Mouse (Mus musculus) c-Kit-positive CD71-negative TER-119-negative erythroid progenitor cells, embryonic 14.5 days (primary cell): ENCODE measurements at regions not wholly inside any gene's neighbourhood (a gene's known extent, or its start where the extent isn't known, plus 50 kb on each side); places are given as distances from the start of the nearest gene placed in this dataset.
"Not testable (repeated sequence)": the region's sequence is repeated elsewhere in the genome, so short reads cannot be mapped to it uniquely, and the experiment has no call there.

ENCODE experiments used
- DNase-seq: peaks from one replicate; pipeline ENCODE4 v3.0.0-alpha.2; 2013; ENCODE audit warnings: low read depth

DNA sequence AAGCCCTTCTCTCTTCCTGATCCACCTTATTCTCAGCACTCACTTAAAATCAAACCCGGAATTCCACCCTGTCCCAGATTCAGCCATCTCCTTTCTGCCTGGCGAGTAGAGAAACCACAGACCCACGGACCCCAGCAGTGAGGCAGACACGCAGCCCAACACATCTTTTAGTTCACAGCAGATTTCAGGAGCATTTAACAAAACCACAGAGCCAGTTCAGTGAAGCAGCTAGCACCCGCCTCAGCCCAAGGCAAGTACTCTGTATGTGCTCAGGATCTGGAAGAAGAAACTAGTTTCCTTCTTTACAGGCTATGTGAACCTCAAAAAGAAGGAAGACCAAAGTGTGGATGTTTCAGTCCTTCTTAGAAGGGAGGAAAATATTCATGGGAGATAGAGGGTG, 560.6 kb downstream of the Nyap2 start:
- no peak for DNase-seq

GRCm38 (mm10) chr1:81652990-81653717, 576.4 kb downstream of the Nyap2 start:
- no peak for DNase-seq

GRCm38 (mm10) chr1:81661245-81661644, 571.7 kb upstream of the Gm9747 start:
- DNase-seq, result no peak

GRCm38 (mm10) chr1:81671142-81671541, 561.8 kb upstream of the Gm9747 start:
- DNase-seq, result no peak

GRCm38 (mm10) chr1:81671725-81672124, 561.2 kb upstream of the Gm9747 start:
- no peak for DNase-seq

- DNase-seq, result no peak
Measured at GRCm38 (mm10) chr1:81675576-81676342, 557.2 kb upstream of the Gm9747 start.

- no peak for DNase-seq
Measured at GRCm38 (mm10) chr1:81677768-81678400, 555.0 kb upstream of the Gm9747 start.

GRCm38 (mm10) chr1:81696129-81696528, 536.8 kb upstream of the Gm9747 start:
- DNase-seq, result no peak

DNA sequence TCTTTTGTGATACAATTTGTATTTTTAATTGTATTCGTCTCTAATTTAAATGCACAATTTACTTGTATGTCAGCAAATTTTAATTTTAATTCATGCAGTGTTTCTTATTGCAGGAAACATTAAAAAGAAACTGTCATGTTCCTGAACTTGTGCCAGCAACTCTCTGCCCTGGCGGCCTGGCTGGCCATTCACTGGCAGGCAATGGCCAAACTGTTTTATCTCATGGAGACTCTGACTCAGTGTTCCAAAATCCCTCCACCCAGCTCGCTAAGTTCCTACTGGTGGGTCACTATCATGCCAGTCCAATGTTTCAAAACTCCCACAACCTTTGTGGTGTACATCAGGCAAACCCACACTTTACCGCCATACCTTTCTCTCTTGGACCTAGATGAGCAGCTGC, 523.7 kb upstream of the Gm9747 start:
- no peak for DNase-seq

DNA sequence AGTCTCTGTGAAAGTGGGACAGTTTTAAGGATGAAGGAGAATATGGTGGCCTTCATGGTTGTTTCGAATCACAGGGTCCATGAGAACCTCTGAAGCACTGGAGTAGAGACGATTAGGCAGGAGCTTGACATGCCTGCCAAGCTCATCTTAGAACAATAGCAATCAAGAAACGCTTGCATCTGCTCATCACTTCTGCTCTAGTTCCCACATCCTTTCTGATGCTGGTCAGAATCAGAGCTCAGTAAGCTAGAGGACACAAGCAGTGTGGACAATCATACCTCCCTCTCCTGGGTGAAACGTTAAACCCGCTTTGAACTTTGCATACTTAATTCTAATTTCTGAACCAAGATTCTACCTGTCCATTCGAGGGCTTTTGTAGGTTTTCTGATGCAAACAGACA, 515.8 kb upstream of the Gm9747 start:
- DNase-seq, result no peak

- no peak for DNase-seq
Measured at GRCm38 (mm10) chr1:81718233-81718632, 514.7 kb upstream of the Gm9747 start.

- no peak for DNase-seq
Measured at GRCm38 (mm10) chr1:81724859-81725258, 508.1 kb upstream of the Gm9747 start.

DNA sequence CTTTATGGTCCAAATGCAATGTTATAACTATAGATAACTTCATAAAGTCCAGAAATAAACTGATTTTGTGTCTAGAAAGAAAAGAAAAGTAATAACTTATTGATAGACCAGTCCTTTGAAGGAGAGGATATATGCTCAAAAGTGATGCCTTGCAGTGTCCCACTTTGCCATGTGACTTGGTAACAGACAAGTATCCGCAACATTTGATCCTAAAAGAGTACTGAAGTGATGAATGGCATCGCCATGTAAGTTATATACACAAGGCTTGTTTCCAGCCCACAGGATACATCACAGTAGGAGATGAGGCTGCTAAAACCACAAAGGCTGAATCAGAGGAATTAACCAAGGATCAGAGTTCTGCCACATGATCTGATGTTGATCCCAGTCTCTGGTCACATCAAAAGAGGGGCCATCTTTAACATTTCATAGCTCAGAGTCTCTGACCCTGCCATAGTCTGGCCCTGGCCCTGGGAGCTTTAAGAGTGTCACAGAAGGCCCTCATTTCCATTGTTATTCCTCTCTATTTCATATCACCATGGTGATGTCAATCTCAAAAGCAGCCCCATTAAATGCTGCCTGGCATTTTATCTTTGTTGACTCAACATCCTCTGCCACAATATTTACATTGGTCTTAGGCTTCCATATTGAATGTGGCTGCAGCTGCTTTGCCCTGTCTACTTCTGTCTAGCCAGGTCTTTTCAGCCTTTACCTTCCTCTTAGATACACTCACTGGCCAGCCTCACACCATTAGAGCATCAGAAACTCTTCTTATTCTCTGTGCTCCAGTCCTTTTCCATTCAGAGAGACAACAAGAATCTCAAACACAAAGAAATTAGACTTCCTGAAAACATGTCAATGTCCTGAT, 506.4 kb upstream of the Gm9747 start:
- no peak for DNase-seq

DNA sequence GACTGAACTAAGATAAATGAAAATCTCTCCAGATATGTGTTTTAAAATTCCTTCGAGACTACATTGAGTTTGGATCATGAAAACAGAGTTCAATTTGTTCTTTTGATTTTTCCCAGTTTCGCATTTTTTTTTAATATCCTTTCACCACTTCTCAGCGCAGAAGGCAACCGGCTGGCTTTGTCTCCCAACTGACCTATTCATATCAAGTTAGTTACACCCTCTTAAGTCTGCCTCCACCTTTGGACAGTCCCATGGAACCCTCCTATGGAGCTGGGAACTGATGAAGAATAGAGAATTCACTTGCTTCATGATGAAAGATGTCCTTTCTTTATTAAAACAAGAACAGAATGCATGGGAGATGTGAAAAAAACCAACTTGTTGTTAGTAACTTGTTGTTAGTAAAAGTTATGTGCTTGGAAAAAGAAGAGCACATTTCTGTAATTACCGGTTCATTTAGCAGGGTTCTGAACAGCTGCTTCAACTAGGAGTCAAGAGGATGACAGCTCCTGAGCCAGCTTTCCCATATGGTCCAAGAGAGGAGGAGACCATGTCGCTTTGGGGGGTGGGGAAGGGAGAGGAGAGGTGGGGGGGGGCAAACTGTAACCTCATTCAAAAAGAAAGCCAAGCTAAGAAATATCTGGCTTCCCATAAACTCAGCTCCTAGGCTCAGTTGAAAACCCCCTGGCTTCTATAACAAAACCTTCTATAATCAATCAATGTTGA, 495.6 kb upstream of the Gm9747 start:
- no peak for DNase-seq

DNA sequence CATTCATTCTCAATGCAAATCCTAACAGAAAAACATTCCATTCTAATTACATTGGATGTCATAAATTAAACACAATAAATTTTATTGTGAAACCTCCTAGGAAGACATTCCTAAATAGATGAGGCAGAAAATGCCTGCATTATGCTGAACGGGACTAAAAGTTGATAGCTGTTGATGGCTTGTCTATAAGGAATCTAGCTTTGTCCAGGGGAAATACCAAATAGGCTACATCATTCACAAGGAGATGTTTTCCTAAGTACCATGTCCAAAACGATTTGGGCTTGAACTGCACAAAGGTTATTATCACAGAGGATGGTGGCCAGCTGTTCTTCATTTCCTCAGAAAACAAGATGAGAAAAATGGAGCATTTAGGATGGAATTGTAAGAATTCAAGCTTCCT, 494.5 kb upstream of the Gm9747 start:
- DNase-seq, result no peak

GRCm38 (mm10) chr1:81739392-81739791, 493.5 kb upstream of the Gm9747 start:
- DNase-seq, result no peak

DNA sequence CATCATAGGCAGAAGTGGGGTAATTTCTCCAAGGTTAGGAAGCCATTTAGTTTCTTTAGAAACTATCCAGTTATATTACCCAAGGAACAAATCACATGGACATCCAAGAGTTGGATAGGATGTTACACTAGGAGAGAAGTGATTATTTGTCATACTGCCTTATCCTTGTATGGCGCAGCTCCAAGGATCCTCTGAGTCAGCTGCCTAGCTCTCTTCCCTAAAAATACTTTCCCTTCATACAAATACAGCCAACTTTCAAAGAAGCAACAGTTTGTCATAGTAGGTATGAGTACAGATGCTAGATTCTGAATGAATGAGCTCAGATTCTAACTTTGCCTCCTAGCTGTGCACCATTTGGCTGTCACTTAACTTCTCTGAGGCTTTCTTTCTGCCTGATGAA, 492.9 kb upstream of the Gm9747 start:
- no peak for DNase-seq

DNA sequence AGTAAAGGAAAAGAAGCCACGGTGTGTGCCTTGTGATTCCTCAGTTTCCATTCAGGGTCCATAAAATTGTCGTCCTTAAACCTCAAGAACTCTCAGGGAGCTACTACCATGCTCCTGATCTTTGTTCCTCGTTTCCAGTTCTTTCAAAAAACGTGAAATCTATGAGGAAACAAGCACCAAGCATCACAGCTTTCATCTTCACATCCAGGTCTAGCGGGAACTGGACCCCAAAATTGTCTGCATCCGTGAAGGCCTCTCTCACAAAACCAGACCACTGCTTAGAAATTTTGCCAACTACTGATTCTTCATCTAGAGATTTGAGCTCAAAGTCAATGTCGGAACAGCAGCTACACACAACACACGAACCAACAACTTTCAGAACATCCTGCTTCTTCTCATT, 491.0 kb upstream of the Gm9747 start:
- DNase-seq, result not testable (repeated sequence)

DNA sequence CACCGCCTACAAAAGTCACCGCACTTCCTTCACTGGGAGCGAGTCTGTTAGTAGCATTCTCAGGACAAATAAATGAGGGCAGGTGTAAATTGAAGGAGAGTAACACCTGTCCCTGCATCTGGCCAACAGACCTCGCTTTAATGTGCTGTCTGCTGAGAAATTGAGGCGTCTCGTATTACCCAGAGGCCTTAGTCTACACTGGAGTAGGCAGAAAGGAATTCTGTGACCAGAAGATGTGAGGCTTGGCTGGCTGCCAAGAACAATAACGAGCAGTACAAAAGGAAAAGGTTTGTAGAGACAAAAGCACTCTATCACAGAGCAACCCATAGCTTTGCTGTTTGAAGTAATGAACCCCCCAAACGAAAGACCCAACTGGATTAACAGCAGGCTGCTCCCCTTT, 488.4 kb upstream of the Gm9747 start:
- no peak for DNase-seq

GRCm38 (mm10) chr1:81745024-81745960, 487.6 kb upstream of the Gm9747 start:
- no peak for DNase-seq
